In genomic region chr1:62041718-62042117, GRCm38 (mm10) we compare ENCODE assay signal across 14 mouse cellular contexts.
DNase-seq lines count a peak whose midpoint lies in the region; ATAC-seq lines count a peak whose summit lies in the region.
"Had no signal": no experiment of that assay in that cellular context is flagged by ENCODE, and none has a peak within 500 bp of the region (broad histone marks: within the 10 kb centered on the region; RNA-seq: fewer than 3 reads in every experiment).

No protein-coding gene starts in this region.

- no peak overlapping the region for H3K4me2 ChIP-seq in lung, embryonic 16.5 days (ENCODE audit: low read depth, low read length)
- H3K4me2 ChIP-seq: intestine, embryonic 15.5 days; limb, embryonic 15.5 days had no signal

- no peak overlapping the region for H3K9ac ChIP-seq in lung, embryonic 16.5 days (ENCODE audit: low read length)
- H3K9ac ChIP-seq: intestine, embryonic 15.5 days; limb, embryonic 15.5 days had no signal

- peak; percentile 51 to 71 for DNase-seq in adrenal gland, adult (ENCODE audit: inconsistent age in 2 of 2, low spot score in 1 of 2)
- DNase-seq in adrenal gland, postnatal 4 days (ENCODE audit: low spot score in 2 of 2): no peak
- DNase-seq in lung, postnatal 25 days (ENCODE audit: low spot score): no peak
- peak; percentile 27 to 30 for DNase-seq in adrenal gland, adult 18-20 months (ENCODE audit: low spot score in 2 of 2)
- DNase-seq in spleen, postnatal 36 days (ENCODE audit: low spot score in 2 of 2): no peak
- no peak for DNase-seq in left cerebral cortex, postnatal 25 days (ENCODE audit: low spot score in 2 of 2)
- DNase-seq: gastrocnemius, postnatal 25 days; kidney, postnatal 10 days had no signal

- 0 out of 2 replicates have a peak, but pooled peaks have one; percentile 23 for ATAC-seq in lung, embryonic 16.5 days (ENCODE audit: low read depth)
- peak; percentile 70 for ATAC-seq in megakaryocyte progenitor cell, adult 5-6 weeks (replicated peaks; ENCODE audit: poor library complexity)
- ATAC-seq: activated CD4-positive, CD25-positive, alpha-beta regulatory T cell, adult 4 months; intestine, embryonic 15.5 days had no signal

- H3K27ac ChIP-seq in lung, embryonic 16.5 days (ENCODE audit: low read length): no peak overlapping the region
- H3K27ac ChIP-seq: intestine, embryonic 15.5 days; left cerebral cortex, adult 2 months; limb, embryonic 15.5 days had no signal

- no peaks in the 10 kb centered on the region for H3K9me3 ChIP-seq in lung, embryonic 16.5 days (ENCODE audit: control insufficient read depth, low read length)
- H3K9me3 ChIP-seq: intestine, embryonic 15.5 days; limb, embryonic 15.5 days had no signal

- 41% methylated on average over 3 of the region's 3 CpGs for WGBS in lung, embryonic 16.5 days

- H3K4me3 ChIP-seq in lung, embryonic 16.5 days (ENCODE audit: low read length): no peak overlapping the region
- H3K4me3 ChIP-seq: intestine, embryonic 15.5 days; left cerebral cortex, adult 2 months; limb, embryonic 15.5 days had no signal

- no peaks in the 10 kb centered on the region for H3K27me3 ChIP-seq in lung, embryonic 16.5 days (ENCODE audit: control insufficient read depth, insufficient read depth, low read depth, low read length)
- H3K27me3 ChIP-seq: intestine, embryonic 15.5 days; limb, embryonic 15.5 days had no signal

- no peaks in the 10 kb centered on the region for H3K4me1 ChIP-seq in lung, embryonic 16.5 days (replicated peaks; ENCODE audit: control insufficient read depth, insufficient read depth, low read length)
- H3K4me1 ChIP-seq: intestine, embryonic 15.5 days; limb, embryonic 15.5 days had no signal

- H3K36me3 ChIP-seq in lung, embryonic 16.5 days (ENCODE audit: control insufficient read depth, insufficient read depth, low read length): no peaks in the 10 kb centered on the region
- H3K36me3 ChIP-seq: intestine, embryonic 15.5 days; limb, embryonic 15.5 days had no signal

- intact Hi-C loops in left cerebral cortex, postnatal 25 days (cut with DNase I): no loop called here

Comparison
In these comparisons a context has a peak if more than half of its experiments do, and no peak if none do; other contexts are left out.
1. DNase-seq: peak in adrenal gland, adult (2 of 2) and adrenal gland, adult 18-20 months (2 of 2); none in adrenal gland, postnatal 4 days (0 of 2), lung, postnatal 25 days (single experiment), spleen, postnatal 36 days (0 of 2) and left cerebral cortex, postnatal 25 days (0 of 2).